Mouse (Mus musculus) spleen, embryonic (tissue): ENCODE data around the gene Pim1.

Experiments
- CTCF ChIA-PET: fragments of 350-600 bp; sonication (Branson Sonifier 250); formaldehyde crosslinking; loops from one replicate; lab custom pipeline; 2022; lab: Charles Lee

The Pim1 gene

DNA sequence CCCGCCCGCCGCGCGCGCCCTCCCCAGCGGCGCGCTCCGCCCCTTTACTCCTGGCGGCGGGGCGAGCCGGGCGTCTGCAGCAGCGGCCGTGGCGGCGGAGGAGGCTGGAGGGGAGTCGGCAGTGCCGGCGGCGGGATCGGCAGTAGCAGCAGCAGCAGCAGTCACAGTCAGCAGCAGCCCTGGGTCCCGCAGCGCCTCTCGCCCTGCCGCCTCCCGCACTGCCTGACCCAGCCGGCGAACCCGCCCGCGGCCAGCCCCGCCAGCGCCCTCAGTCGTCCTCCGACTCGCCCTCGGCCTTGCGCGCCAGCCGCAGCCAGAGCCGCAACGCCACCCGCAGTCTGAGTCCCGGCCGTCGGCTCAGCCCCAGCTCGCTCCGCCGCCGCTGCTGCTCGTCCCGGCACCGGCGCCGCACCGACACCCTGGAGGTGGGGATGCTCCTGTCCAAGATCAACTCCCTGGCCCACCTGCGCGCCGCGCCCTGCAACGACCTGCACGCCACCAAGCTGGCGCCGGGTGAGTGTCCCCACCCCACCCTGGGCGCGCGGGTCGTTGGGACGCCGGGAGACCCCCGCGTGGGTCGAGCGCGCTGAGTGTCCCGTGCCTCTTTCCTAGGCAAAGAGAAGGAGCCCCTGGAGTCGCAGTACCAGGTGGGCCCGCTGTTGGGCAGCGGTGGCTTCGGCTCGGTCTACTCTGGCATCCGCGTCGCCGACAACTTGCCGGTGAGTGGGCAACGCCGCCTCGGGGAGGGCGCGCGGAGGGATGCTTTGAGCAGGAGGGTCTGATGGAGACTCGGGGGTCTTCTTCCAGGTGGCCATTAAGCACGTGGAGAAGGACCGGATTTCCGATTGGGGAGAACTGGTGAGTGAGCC is at the start of gene Pim1:
Pim1 (plus strand) TSS at position 41 of the 869 bp plus-strand sequence.
- CTCF ChIA-PET, result interaction anchor here (1.5 kb wide), 1 partner anchor 96 kb away, joined by 5 read pairs; no protein-coding TSS in a partner anchor

GRCm38 (mm10) chr17:29441562-29441961 is 49.0 kb upstream of the Pim1 start:
- CTCF ChIA-PET, result no interaction called here

DNA sequence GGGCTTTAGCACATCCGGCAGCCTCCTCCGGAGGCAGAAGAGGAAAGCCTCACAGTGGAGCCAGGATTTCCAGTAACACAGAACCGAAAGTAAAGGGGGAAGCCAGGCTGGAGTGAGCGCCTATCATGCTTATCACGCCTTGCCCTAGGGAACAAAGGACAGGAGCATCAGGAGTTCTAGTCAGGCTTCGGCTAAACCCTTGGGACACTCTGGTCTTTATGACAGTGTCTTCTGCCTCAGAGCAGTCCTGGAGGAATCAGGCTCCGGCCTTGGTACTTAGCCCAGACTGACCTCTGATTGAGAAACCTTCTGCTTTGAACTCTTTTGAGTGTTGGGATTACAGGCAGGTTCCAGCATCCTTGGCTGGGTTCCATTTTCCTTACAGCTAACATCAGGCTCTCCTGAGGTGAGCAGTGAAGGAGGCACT is 48.4 kb upstream of the Pim1 start:
- CTCF ChIA-PET, result no interaction called here

DNA sequence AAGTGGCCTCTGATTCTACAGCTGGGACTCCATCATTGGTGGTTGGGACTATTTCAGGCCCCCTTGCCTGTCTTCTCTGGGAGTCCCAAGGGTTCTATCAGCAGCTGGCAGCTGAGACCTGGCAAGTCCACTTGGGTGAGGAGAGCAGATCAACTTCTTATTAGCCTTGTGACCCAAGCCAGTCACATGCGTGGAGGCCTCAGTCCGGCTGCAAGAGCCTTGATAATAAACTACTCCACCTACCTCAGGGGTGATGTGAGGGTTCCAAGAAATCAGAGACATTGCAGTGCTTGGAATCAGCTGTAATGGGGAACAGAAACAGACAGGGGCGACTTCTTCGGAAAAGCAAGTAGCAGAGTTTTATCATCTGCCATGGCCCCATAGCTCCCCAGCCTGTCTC is 46.8 kb upstream of the Pim1 start:
- CTCF ChIA-PET, result no interaction called here

DNA sequence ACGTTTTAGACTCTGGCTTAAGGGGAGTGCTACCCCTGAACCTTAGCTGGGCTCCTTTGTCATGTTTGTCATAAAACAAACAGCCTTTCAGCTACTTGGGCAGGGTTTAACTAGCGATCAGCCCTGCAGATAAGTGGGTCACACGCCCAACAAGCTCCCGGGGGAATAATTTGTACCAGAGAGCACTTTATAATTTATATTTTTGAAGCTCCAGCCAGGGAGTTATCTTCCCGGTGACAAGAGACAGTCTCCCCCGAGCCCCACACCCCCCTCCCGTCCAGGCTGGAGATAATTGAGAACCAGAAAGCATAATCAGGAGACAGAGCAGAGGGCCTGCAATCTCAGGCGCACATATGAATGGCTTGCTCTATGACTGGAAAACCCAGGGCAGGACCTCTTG is 45.5 kb upstream of the Pim1 start:
- CTCF ChIA-PET, result interaction anchor here (0.6 kb wide), 1 partner anchor 60 kb away, joined by 4 read pairs; no protein-coding TSS in a partner anchor

GRCm38 (mm10) chr17:29447323-29447722 is 43.2 kb upstream of the Pim1 start:
- CTCF ChIA-PET, result no interaction called here

DNA sequence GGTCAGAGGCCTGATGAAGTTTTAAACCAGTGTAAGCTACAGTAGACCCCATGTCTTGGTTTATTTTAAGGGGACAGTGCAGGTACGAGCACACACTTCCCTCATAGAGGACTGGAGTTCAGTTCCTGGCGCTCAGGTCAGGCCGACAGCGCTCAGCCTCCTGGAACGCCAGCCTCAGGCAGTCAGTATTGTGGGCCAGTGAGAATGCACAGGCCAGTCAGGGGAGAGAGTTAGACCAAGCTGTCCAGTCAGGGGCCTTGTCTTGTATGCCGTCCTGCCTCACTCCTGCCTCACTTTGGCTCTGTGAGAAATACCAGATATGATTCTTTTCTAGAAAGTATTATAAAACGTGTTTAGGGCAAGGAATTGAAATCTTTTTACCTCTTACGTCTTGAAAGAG is 42.5 kb upstream of the Pim1 start:
- CTCF ChIA-PET, result interaction anchor here (0.6 kb wide), 1 partner anchor 25 kb away, joined by 3 read pairs; no protein-coding TSS in a partner anchor

DNA sequence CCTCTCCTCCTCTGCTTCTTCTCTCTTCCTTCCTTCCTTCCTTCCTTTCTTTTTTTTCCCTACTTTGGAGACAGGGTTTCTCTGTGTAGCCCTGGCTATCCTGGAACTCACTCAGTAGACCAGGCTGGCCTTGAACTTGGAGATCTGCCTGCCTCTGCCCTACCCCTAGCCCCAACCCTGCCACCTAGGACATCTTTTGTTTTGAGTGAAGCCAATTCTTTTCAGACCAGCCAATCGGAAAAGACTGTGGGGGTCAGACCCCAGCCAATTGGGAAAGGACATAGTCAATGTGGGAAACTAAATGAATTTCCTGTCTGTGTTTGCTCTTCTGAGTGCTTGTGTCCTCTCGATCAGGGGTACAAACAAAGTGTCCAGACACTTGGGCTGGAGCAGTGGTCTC is 42.0 kb upstream of the Pim1 start:
- CTCF ChIA-PET, result interaction anchor here (0.6 kb wide), 1 partner anchor 25 kb away, joined by 3 read pairs; no protein-coding TSS in a partner anchor

- CTCF ChIA-PET, result no interaction called here
Measured at GRCm38 (mm10) chr17:29450899-29451840, 39.4 kb upstream of the Pim1 start.

DNA sequence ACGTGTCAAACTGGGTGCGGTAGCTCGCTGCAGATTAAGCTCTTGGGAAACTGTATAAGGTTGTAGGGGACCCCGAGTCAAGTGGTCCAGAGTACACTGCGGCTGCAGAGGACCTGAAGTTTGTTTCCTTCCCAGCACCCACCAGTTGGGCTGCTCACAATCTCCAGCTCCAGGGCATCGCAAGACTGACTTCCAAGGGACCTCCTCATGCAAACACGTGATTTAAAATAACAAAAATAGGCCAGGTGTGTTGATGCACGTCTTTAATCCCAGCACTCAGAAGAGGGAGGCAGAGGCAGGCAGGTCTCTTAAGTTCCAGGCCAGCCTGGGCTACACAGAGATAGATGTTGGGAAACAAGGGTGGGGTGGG is 38.7 kb upstream of the Pim1 start:
- CTCF ChIA-PET, result no interaction called here

GRCm38 (mm10) chr17:29454119-29454518 is 36.4 kb upstream of the Pim1 start:
- CTCF ChIA-PET, result interaction anchor here (0.7 to 0.8 kb wide), 2 partner anchors 105 to 179 kb away, joined by 3 to 14 read pairs; no protein-coding TSS in a partner anchor

- CTCF ChIA-PET, result no interaction called here
Measured at GRCm38 (mm10) chr17:29455411-29456120, 35.0 kb upstream of the Pim1 start.

- CTCF ChIA-PET, result interaction anchor here (0.6 kb wide), 1 partner anchor 10 kb away, joined by 3 read pairs; no protein-coding TSS in a partner anchor
Measured at GRCm38 (mm10) chr17:29456476-29456875, 34.1 kb upstream of the Pim1 start.

DNA sequence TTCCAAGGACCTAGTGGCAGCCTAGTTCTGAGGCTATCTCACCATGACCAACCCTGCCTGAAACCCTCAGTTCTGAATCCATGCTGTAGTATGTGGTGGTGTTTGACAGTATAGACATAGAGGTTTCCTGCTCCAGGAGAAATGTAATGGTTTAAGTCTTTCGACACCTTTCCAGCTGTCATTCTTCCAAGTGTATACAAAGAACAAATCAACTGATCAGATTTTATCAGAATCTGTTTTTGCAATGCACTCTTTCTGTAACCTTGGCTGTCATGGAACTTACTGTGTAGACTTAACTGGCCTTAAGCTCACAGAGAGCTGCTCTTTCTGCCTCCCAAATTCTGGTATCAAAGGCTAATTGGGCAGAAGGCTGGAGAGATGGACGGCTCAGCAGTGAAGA is 33.6 kb upstream of the Pim1 start:
- CTCF ChIA-PET, result interaction anchor here (0.6 kb wide), 1 partner anchor 9 kb away, joined by 3 read pairs; no protein-coding TSS in a partner anchor

GRCm38 (mm10) chr17:29457795-29458560 is 32.6 kb upstream of the Pim1 start:
- CTCF ChIA-PET, result no interaction called here

- CTCF ChIA-PET, result interaction anchor here (0.6 kb wide), 1 partner anchor 76 kb away, joined by 3 read pairs; no protein-coding TSS in a partner anchor
Measured at GRCm38 (mm10) chr17:29459321-29460118, 31.0 kb upstream of the Pim1 start.

DNA sequence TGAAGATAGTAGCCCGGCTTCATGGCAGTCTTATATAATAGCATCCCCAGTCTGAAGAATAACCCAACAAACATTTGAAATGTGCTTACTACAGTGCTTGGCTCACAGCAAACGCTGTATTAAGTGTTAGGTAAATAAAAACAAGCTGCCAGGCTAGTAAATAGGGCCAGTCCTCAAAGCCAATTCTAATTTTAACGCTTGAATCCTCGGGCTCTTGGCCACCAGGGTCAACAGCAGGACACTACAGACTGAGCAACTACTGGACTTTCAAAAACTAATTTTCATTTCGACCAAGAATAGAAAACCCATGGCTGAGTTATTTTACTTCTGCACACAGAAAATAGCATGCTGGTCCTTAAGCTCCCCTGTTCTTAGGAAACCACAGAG is 30.4 kb upstream of the Pim1 start:
- CTCF ChIA-PET, result no interaction called here

GRCm38 (mm10) chr17:29463627-29464026 is 26.9 kb upstream of the Pim1 start:
- CTCF ChIA-PET, result no interaction called here

DNA sequence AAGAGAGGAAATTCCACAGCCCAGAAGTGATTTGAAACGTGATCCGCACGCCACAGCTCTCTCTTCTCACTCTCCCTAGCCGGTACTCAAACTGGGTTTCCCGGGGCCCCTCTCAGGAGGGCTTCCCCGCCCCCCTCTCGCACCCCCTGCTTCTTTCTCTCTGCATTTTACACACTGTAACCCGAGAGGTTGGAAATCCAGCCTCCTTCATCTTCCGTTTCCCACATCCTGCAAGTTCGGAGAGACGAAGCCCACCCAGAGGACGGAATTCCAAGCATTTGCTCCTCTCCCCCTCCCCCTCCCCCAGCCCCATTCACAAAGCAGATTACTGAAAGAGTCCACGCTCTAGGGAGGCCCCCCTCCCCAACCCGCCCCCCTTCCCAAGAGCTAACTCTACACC is 26.5 kb upstream of the Pim1 start:
- CTCF ChIA-PET, result interaction anchor here (0.7 kb wide), 1 partner anchor 14 kb away, joined by 7 read pairs; no protein-coding TSS in a partner anchor
